Comparison of ENCODE assay signal across 8 mouse cellular contexts in the genomic region with DNA sequence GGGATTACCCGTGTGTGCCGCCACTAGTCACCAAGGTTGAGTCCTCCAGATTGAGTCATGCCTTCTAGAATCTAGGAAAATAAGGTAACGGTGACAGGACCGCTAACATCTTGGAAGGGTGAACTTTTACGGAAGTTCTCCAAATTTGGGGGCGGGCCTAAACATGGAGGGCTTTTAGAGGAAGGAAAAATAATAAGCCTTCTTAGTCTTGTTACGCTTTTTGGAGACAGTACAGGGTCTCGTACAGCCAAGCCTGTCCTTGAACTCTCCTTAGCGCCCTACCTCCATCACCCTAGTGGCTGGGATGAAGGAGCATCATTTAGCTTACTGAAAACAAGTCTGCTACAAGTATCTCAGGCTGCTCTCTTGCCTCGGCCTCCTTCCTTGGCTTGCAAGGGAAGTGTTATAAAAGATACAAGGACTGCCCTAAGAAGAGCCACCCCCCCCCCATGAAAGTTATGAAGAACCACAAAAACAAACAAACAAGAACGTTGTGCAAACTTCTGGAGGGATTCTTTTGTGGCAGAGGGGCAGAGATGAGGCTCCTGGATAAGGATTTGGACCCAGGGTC. TPM values are rescaled to one million over a fixed set of nuclear protein-coding genes. Genes with fewer than 3 reads are reported as not detected.
A peak's percentile ranks its signal among the peaks of the same experiment; 100 is the strongest.
DNase-seq lines count a peak whose midpoint lies in the region; ATAC-seq and TF ChIP-seq lines count a peak whose summit lies in the region.

No protein-coding gene starts in this region.

- ATAC-seq in limb, embryonic 14.5 days (ENCODE audit: low FRiP score, low read depth) = no peak
- ATAC-seq in neural tube, embryonic 14.5 days (ENCODE audit: low read depth) = no peak

- H3K9ac ChIP-seq in limb, embryonic 14.5 days (ENCODE audit: low read depth, low read length, severe bottlenecking) = peak overlapping the region; percentile 67
- no peak overlapping the region for H3K9ac ChIP-seq in neural tube, embryonic 14.5 days (replicated peaks; ENCODE audit: low read depth, low read length)

- H3K4me1 ChIP-seq in erythroblast, embryonic 14.5 days (ENCODE audit: control insufficient read depth) = peaks cover 48% of the 10 kb centered on the region
- peaks cover 24% of the 10 kb centered on the region for H3K4me1 ChIP-seq in limb, embryonic 14.5 days (ENCODE audit: control insufficient read depth, insufficient read depth, low read length)
- peaks cover 8% of the 10 kb centered on the region; the same call in 1 of the 2 replicates for H3K4me1 ChIP-seq in neural tube, embryonic 14.5 days (ENCODE audit: control insufficient read depth, insufficient read depth, low read length)

- TF ChIP-seq POLR2A in limb, embryonic 14.5 days (IDR thresholded peaks at IDR 0.05; ENCODE audit: borderline replicate concordance, extremely low read depth, insufficient read depth, insufficient read length) = no peak

- peak overlapping the region; percentile 90 for H3K4me3 ChIP-seq in erythroblast, embryonic 14.5 days (replicated peaks)
- H3K4me3 ChIP-seq in limb, embryonic 14.5 days (replicated peaks; ENCODE audit: low read length) = peak overlapping the region; percentile 63
- H3K4me3 ChIP-seq in neural tube, embryonic 14.5 days (ENCODE audit: low read depth, low read length) = peak overlapping the region; percentile 33

- peaks cover 60% of the 10 kb centered on the region for H3K36me3 ChIP-seq in erythroblast, embryonic 14.5 days (ENCODE audit: control insufficient read depth)
- no peaks in the 10 kb centered on the region for H3K36me3 ChIP-seq in limb, embryonic 14.5 days (ENCODE audit: control insufficient read depth, insufficient read depth, low read length)
- no peaks in the 10 kb centered on the region for H3K36me3 ChIP-seq in neural tube, embryonic 14.5 days (ENCODE audit: control insufficient read depth, insufficient read depth, low read length)

- peak overlapping the region; percentile 98 for H3K4me2 ChIP-seq in limb, embryonic 14.5 days (replicated peaks; ENCODE audit: low read depth, low read length, severe bottlenecking)
- peak overlapping the region; percentile 88 for H3K4me2 ChIP-seq in neural tube, embryonic 14.5 days (ENCODE audit: low read depth, low read length)

- H3K27ac ChIP-seq in limb, embryonic 14.5 days (replicated peaks; ENCODE audit: low read depth, low read length) = no peak overlapping the region
- H3K27ac ChIP-seq in neural tube, embryonic 14.5 days (ENCODE audit: low read depth, low read length) = no peak overlapping the region

- 6% methylated on average over 11 of the region's 11 CpGs for WGBS in limb, embryonic 14.5 days
- 5% methylated on average over 11 of the region's 11 CpGs for WGBS in neural tube, embryonic 14.5 days

- DNase-seq in thymus, postnatal 4 days = peak; percentile 31
- DNase-seq in thymus, postnatal 10 days (ENCODE audit: low spot score in 2 of 2) = no peak
- no peak for DNase-seq in limb, embryonic 14.5 days (ENCODE audit: low spot score)
- DNase-seq in gastrocnemius, adult 18-20 months (ENCODE audit: low spot score) = no peak
- no peak for DNase-seq in layer of hippocampus, adult 11-12 months (ENCODE audit: low spot score)
- DNase-seq in thymus, postnatal 25 days = no peak

- no peaks in the 10 kb centered on the region for H3K27me3 ChIP-seq in erythroblast, embryonic 14.5 days (ENCODE audit: control insufficient read depth)
- H3K27me3 ChIP-seq in limb, embryonic 14.5 days (ENCODE audit: control insufficient read depth, insufficient read depth, low read length) = no peaks in the 10 kb centered on the region
- H3K27me3 ChIP-seq in neural tube, embryonic 14.5 days (ENCODE audit: control insufficient read depth, insufficient read depth, low read length) = no peaks in the 10 kb centered on the region

- H3K9me3 ChIP-seq in erythroblast, embryonic 14.5 days (ENCODE audit: control insufficient read depth, low read length) = no peaks in the 10 kb centered on the region; the same call in 1 of the 2 replicates
- H3K9me3 ChIP-seq in limb, embryonic 14.5 days (ENCODE audit: control insufficient read depth, low read length) = no peaks in the 10 kb centered on the region
- H3K9me3 ChIP-seq in neural tube, embryonic 14.5 days (ENCODE audit: control insufficient read depth, low read length) = no peaks in the 10 kb centered on the region

RNA-seq across cellular contexts. Expression of a gene that starts 1.5 kb away (rescaled TPM):
- 24.9 and 33.8 TPM in 2 replicates for polyA plus RNA-seq in erythroblast, embryonic 14.5 days (2012)
- polyA plus RNA-seq in limb, embryonic 14.5 days (2012; rRNA removed) = 80.3 and 96.1 TPM in 2 replicates
- polyA plus RNA-seq in limb, embryonic 14.5 days (2014; fragmentation: Nextera tagmentation; extraction: Ambion mirVana) = 21.7 and 24.4 TPM in 2 replicates
- 4.5 and 4.6 TPM in 2 replicates for polyA plus RNA-seq in neural tube, embryonic 14.5 days (2014; fragmentation: Nextera tagmentation; extraction: Ambion mirVana)
- 10 to 100 TPM; 14.0 to 14.3 TPM for total RNA-seq in gastrocnemius, adult 18-20 months (2021)

RNA-seq across cellular contexts. Expression of a gene that starts 33.0 kb away (rescaled TPM):
- 11.1 and 11.3 TPM in 2 replicates for polyA plus RNA-seq in erythroblast, embryonic 14.5 days (2012)
- 197 and 280 TPM in 2 replicates for polyA plus RNA-seq in limb, embryonic 14.5 days (2012; rRNA removed)
- polyA plus RNA-seq in limb, embryonic 14.5 days (2014; fragmentation: Nextera tagmentation; extraction: Ambion mirVana) = 109 and 137 TPM in 2 replicates
- polyA plus RNA-seq in neural tube, embryonic 14.5 days (2014; fragmentation: Nextera tagmentation; extraction: Ambion mirVana) = 191 and 199 TPM in 2 replicates
- 10 to 100 TPM in 1 of 2 experiments, 1 to 10 TPM in 1; 9.8 to 13.6 TPM for total RNA-seq in gastrocnemius, adult 18-20 months (2021)

RNA-seq across cellular contexts. Expression of a gene that starts 33.9 kb away (rescaled TPM):
- 1.2 and 1.5 TPM in 2 replicates for polyA plus RNA-seq in erythroblast, embryonic 14.5 days (2012)
- polyA plus RNA-seq in limb, embryonic 14.5 days (2012; rRNA removed) = 29.9 and 37.6 TPM in 2 replicates
- 26.9 and 32.6 TPM in 2 replicates for polyA plus RNA-seq in limb, embryonic 14.5 days (2014; fragmentation: Nextera tagmentation; extraction: Ambion mirVana)
- 44.5 and 51.5 TPM in 2 replicates for polyA plus RNA-seq in neural tube, embryonic 14.5 days (2014; fragmentation: Nextera tagmentation; extraction: Ambion mirVana)
- 10 to 100 TPM; 51.7 to 58.0 TPM for total RNA-seq in gastrocnemius, adult 18-20 months (2021)

RNA-seq across cellular contexts. Expression of a gene that starts 44.4 kb away (rescaled TPM):
- 136 and 162 TPM in 2 replicates for polyA plus RNA-seq in erythroblast, embryonic 14.5 days (2012)
- polyA plus RNA-seq in limb, embryonic 14.5 days (2012; rRNA removed) = 271 and 297 TPM in 2 replicates
- polyA plus RNA-seq in limb, embryonic 14.5 days (2014; fragmentation: Nextera tagmentation; extraction: Ambion mirVana) = 271 and 295 TPM in 2 replicates
- 404 and 458 TPM in 2 replicates for polyA plus RNA-seq in neural tube, embryonic 14.5 days (2014; fragmentation: Nextera tagmentation; extraction: Ambion mirVana)
- total RNA-seq in gastrocnemius, adult 18-20 months (2021) = 10 to 100 TPM; 44.5 to 46.8 TPM

Comparison
In these comparisons a context has a peak if more than half of its experiments do, and no peak if none do; other contexts are left out.
1. H3K4me3 ChIP-seq: peak in every context shown above with its lines; median percentile 90 in erythroblast, embryonic 14.5 days; 63 in limb, embryonic 14.5 days; 33 in neural tube, embryonic 14.5 days.
2. RNA of a gene that starts 33.9 kb away (polyA plus RNA-seq): 44.5 to 51.5 TPM in neural tube, embryonic 14.5 days and 26.9 to 37.6 TPM in limb, embryonic 14.5 days; 1.2 to 1.5 TPM in erythroblast, embryonic 14.5 days; every median in the first group is over 10 times any median in the second.